Mouse (Mus musculus): Measurements from ENCODE around the gene Cyb5r3. TPM values are rescaled to one million over a fixed set of nuclear protein-coding genes. Genes with fewer than 3 reads are reported as not detected.
"Not testable (repeated sequence)": the region's sequence is repeated elsewhere in the genome, so short reads cannot be mapped to it uniquely, and the experiment has no call there.

Cyb5r3 gene
- polyA plus RNA-seq, 1 experiment from 2014 or later, result 112 TPM

- peaks cover 72% of the 10 kb centered on the region for H3K36me3 ChIP-seq
- no peaks in the 10 kb centered on the region for H3K9me3 ChIP-seq (replicated peaks)
- H3K27me3 ChIP-seq (replicated peaks), result no peaks in the 10 kb centered on the region
- H3K9ac ChIP-seq (replicated peaks), result no peak overlapping the region
- H3K27ac ChIP-seq (replicated peaks), result no peak overlapping the region
- 92% methylated on average over 2 of the region's 2 CpGs for WGBS
- no peak overlapping the region for H3K4me3 ChIP-seq (replicated peaks)
- peaks cover 4% of the 10 kb centered on the region; the same call in 1 of the 2 replicates for H3K4me1 ChIP-seq
- ATAC-seq (ENCODE audit: low FRiP score), result no peak
- no peak overlapping the region for H3K4me2 ChIP-seq
Measured at GRCm38 (mm10) chr15:83135654-83136053, 36.7 kb downstream of the Cyb5r3 start.

DNA sequence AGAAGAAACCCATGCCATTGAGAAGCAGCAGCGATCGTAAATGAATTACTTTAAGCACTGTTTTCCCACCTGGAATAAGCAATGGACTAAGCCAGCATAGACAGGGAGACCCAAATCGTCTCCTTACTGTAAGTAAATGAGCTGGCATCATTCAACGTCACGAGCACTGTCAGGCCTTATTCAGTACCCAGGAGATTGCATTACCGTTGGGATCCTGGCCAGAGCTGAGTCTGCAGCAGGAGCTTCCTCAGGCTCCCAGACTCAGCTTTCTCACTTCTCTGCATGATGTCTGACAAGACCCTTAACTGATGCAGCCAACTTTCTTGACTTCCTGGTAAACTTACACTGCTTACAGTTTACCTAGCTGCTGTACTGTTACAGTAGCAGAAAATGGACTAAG, 37.7 kb downstream of the Cyb5r3 start:
- no peak overlapping the region for H3K4me2 ChIP-seq
- H3K4me3 ChIP-seq (replicated peaks), result no peak overlapping the region
- peaks cover 82% of the 10 kb centered on the region for H3K36me3 ChIP-seq
- H3K9ac ChIP-seq (replicated peaks), result no peak overlapping the region
- WGBS, result 79% methylated on average over 6 of the region's 6 CpGs
- ATAC-seq (ENCODE audit: low FRiP score), result no peak
- no peak overlapping the region for H3K27ac ChIP-seq (replicated peaks)
- H3K27me3 ChIP-seq (replicated peaks), result no peaks in the 10 kb centered on the region
- H3K9me3 ChIP-seq (replicated peaks), result no peaks in the 10 kb centered on the region
- H3K4me1 ChIP-seq, result no peaks in the 10 kb centered on the region

GRCm38 (mm10) chr15:83129530-83130231, 42.7 kb downstream of the Cyb5r3 start:
- peaks cover 91% of the 10 kb centered on the region for H3K36me3 ChIP-seq
- 91% methylated on average over 7 of the region's 7 CpGs for WGBS
- no peak overlapping the region for H3K4me2 ChIP-seq
- no peak overlapping the region for H3K4me3 ChIP-seq (replicated peaks)
- no peaks in the 10 kb centered on the region for H3K9me3 ChIP-seq (replicated peaks)
- no peak overlapping the region for H3K9ac ChIP-seq (replicated peaks)
- no peak for ATAC-seq (ENCODE audit: low FRiP score)
- H3K27ac ChIP-seq (replicated peaks), result no peak overlapping the region
- no peaks in the 10 kb centered on the region for H3K4me1 ChIP-seq
- H3K27me3 ChIP-seq (replicated peaks), result no peaks in the 10 kb centered on the region

DNA sequence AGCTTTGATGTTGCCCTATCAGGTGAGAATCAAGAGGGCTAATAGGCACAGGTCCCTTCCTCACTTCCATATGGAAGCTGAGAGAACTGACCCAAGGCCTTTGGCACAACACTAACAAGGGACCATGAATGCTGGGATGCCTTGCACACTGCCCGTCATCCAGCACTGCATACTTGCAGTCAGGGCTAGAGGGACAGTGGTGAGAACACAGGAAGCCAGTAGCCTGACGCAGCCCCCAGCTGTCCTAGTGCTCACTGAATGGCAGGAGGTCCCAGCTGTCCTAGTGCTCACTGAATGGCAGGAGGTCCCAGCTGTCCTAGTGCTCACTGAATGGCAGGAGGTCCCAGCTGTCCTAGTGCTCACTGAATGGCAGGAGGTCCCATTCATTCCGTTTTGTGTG, 45.4 kb downstream of the Cyb5r3 start:
- ATAC-seq (ENCODE audit: low FRiP score); H3K9ac ChIP-seq (replicated peaks); H3K27ac ChIP-seq (replicated peaks); H3K4me1 ChIP-seq; H3K9me3 ChIP-seq (replicated peaks); H3K4me2 ChIP-seq; H3K4me3 ChIP-seq (replicated peaks); H3K27me3 ChIP-seq (replicated peaks): not testable (repeated sequence)
- WGBS, result 29% methylated on average over 3 of the region's 3 CpGs
- peaks cover 67% of the 10 kb centered on the region for H3K36me3 ChIP-seq

GRCm38 (mm10) chr15:83126582-83126981, 45.8 kb downstream of the Cyb5r3 start:
- no peak overlapping the region for H3K9ac ChIP-seq (replicated peaks)
- peaks cover 62% of the 10 kb centered on the region for H3K36me3 ChIP-seq
- no peak overlapping the region for H3K4me3 ChIP-seq (replicated peaks)
- no peak overlapping the region for H3K4me2 ChIP-seq
- peaks cover 6% of the 10 kb centered on the region for H3K4me1 ChIP-seq
- WGBS, result 77% methylated on average over 9 of the region's 9 CpGs
- H3K27me3 ChIP-seq (replicated peaks), result no peaks in the 10 kb centered on the region
- no peak for ATAC-seq (ENCODE audit: low FRiP score)
- no peaks in the 10 kb centered on the region for H3K9me3 ChIP-seq (replicated peaks)
- H3K27ac ChIP-seq (replicated peaks), result no peak overlapping the region

DNA sequence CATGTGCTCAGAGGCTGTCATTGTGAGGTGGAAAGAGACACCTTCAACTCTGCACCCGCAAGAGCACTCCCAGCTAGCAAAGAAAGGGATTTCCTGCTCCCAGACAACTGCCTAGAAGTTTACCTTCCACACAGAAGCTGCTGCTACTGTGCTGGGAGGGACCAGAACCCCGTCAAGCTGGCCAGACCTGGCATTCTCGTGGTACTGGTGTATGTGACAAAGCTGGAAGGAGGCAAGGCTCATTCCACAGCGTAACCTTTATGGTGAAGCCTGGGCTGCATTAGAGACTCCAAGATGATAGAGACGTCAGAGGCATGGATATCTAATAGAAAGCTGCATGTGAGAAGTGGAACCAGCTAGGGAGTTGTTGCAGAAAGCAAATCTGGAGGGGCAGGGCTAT, 47.8 kb downstream of the Cyb5r3 start:
- Histone ChIP-seq H3K9me3 (replicated peaks) (no peaks in the 10 kb centered on the region), H3K9ac (replicated peaks) (no peak overlapping the region), H3K27me3 (replicated peaks) (no peaks in the 10 kb centered on the region), H3K4me2 (no peak overlapping the region), H3K4me1 (peaks cover 17% of the 10 kb centered on the region), H3K27ac (replicated peaks) (no peak overlapping the region), H3K4me3 (replicated peaks) (no peak overlapping the region), H3K36me3 (peaks cover 48% of the 10 kb centered on the region)
- ATAC-seq (ENCODE audit: low FRiP score), result no peak
- 70% methylated on average over 5 of the region's 5 CpGs for WGBS

DNA sequence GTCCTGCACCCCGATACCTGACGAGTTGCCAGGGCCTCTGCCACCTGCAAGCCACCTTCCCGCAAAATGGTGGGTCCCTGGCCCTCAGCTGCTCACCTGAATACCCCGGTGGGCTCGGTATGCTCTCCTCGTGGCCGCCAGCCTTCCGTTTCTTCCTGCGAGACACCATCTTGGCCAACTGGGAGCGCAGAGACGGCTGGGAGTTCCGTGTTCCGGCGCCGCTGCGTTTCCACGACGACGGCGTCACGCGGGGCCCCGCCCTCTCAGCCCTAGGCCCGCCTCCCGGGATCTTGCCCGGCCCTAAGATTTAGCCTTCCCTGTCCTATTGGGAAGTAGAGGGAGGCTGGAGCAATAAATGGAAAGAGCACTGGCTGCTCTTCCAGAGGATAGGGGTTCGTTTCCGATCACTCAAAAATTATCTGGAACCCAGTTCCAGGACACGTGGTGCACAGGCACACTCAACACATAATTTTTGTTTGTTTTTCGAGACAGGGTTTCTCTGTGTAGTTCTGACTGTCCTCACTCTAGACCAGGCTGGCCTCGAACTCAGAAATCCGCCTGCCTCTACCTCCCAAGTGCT, 49.7 kb downstream of the Cyb5r3 start, which contains the start of gene Rrp7a:
Rrp7a (minus strand) TSS at position 236 of the 580 bp plus-strand sequence.
- peak within 1 kb of the TSS; percentile 84 for H3K27ac ChIP-seq (replicated peaks)
- H3K4me1 ChIP-seq, result peaks cover 25% of the 10 kb centered on the region
- peak within 1 kb of the TSS; percentile 77 for H3K4me3 ChIP-seq (replicated peaks)
- H3K9ac ChIP-seq (replicated peaks), result peak within 1 kb of the TSS; percentile 72
- WGBS, result 7% methylated on average over 32 of the region's 32 CpGs
- peaks cover 45% of the 10 kb centered on the region for H3K36me3 ChIP-seq
- peak; percentile 93 for ATAC-seq (ENCODE audit: low FRiP score)
- H3K27me3 ChIP-seq (replicated peaks), result no peaks in the 10 kb centered on the region
- peak within 1 kb of the TSS; percentile 62 for H3K4me2 ChIP-seq
- no peaks in the 10 kb centered on the region for H3K9me3 ChIP-seq (replicated peaks)

DNA sequence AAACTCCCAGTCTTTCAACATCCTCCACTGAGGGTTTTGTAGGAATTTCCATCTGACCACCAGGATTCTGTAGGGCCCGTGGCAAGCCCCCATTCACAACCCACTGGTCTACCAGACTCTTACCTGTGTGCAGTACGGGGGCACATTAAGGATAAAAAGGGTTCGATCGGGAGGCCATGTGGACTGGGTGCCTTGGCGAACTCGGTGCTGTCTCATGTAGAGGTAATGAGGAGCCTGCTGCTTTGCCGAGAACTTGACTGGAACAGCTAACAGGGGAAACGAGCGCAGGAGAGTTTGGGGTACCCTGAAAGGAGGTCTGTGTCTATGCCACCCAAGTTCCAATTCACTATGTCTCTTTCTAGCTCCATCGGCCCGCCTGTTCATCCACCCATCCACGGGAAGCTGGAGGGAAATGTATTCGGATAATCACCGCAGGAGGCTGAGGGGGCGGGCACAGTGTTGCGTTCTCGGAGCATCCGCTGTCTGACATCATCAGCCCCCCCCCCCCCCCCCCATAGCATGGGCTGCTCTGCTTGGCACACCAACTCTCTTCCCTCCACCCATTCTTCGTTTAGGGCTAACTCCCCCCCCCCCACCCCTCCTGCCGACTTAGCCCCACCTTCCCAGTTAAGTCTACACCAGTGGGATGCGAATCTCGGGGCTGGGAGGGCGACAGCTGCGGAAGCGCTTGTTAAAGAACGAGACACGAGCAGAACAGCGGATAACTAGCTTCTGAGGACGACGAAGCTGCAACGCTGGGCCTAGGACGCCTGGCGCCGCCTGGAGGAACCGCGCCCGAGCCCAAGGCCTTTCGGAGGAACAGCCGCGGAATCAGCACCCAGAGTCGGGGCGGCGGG, 50.5 kb downstream of the Cyb5r3 start:
- Histone ChIP-seq H3K4me1 (peaks cover 25% of the 10 kb centered on the region), H3K4me3 (replicated peaks) (peak overlapping the region; percentile 77), H3K27me3 (replicated peaks) (no peaks in the 10 kb centered on the region), H3K27ac (replicated peaks) (peak overlapping the region; percentile 84), H3K36me3 (peaks cover 47% of the 10 kb centered on the region), H3K9ac (replicated peaks) (peak overlapping the region; percentile 72), H3K9me3 (replicated peaks) (no peaks in the 10 kb centered on the region), H3K4me2 (peak overlapping the region; percentile 62)
- ATAC-seq (ENCODE audit: low FRiP score), result peak; percentile 73
- WGBS, result 4% methylated on average over 43 of the region's 43 CpGs

GRCm38 (mm10) chr15:83118360-83118759, 54.0 kb downstream of the Cyb5r3 start:
- Histone ChIP-seq H3K27ac (replicated peaks) (no peak overlapping the region), H3K4me1 (peaks cover 37% of the 10 kb centered on the region), H3K9ac (replicated peaks) (no peak overlapping the region), H3K27me3 (replicated peaks) (no peaks in the 10 kb centered on the region), H3K4me3 (replicated peaks) (no peak overlapping the region), H3K9me3 (replicated peaks) (no peaks in the 10 kb centered on the region), H3K4me2 (no peak overlapping the region), H3K36me3 (peaks cover 42% of the 10 kb centered on the region)
- WGBS, result 56% methylated on average over 7 of the region's 7 CpGs
- ATAC-seq (ENCODE audit: low FRiP score), result no peak

- 56% methylated on average over 6 of the region's 6 CpGs for WGBS
- Histone ChIP-seq H3K9ac (replicated peaks) (no peak overlapping the region), H3K9me3 (replicated peaks) (no peaks in the 10 kb centered on the region), H3K4me1 (peaks cover 33% of the 10 kb centered on the region), H3K36me3 (peaks cover 41% of the 10 kb centered on the region), H3K4me2 (no peak overlapping the region), H3K27me3 (replicated peaks) (no peaks in the 10 kb centered on the region), H3K27ac (replicated peaks) (no peak overlapping the region), H3K4me3 (replicated peaks) (no peak overlapping the region)
- ATAC-seq (ENCODE audit: low FRiP score), result no peak
Measured at GRCm38 (mm10) chr15:83115071-83115470, 57.3 kb downstream of the Cyb5r3 start.

GRCm38 (mm10) chr15:83114106-83114505, 58.3 kb downstream of the Cyb5r3 start:
- Histone ChIP-seq H3K4me3 (replicated peaks) (no peak overlapping the region), H3K4me1 (peaks cover 31% of the 10 kb centered on the region), H3K27ac (replicated peaks) (0 out of 2 replicates have a peak overlapping the region, but pooled peaks have one; percentile 33), H3K4me2 (no peak overlapping the region), H3K9ac (replicated peaks) (no peak overlapping the region), H3K9me3 (replicated peaks) (no peaks in the 10 kb centered on the region), H3K36me3 (peaks cover 32% of the 10 kb centered on the region), H3K27me3 (replicated peaks) (no peaks in the 10 kb centered on the region)
- no peak for ATAC-seq (ENCODE audit: low FRiP score)
- 71% methylated on average over 9 of the region's 9 CpGs for WGBS
